Mouse (Mus musculus): ENCODE results near the gene Slc13a2. TPM values are rescaled to one million over a fixed set of nuclear protein-coding genes. Genes with fewer than 3 reads are reported as not detected.

Gene Slc13a2
- polyA plus RNA-seq, 1 experiment: 3.1 TPM

- Histone ChIP-seq H3K4me1 (ENCODE audit: control insufficient read depth, insufficient read depth, low read length) (peaks cover 7% of the 10 kb centered on the region), H3K4me3 (ENCODE audit: control insufficient read depth, low read depth, low read length) (no peak overlapping the region), H3K27me3 (ENCODE audit: control insufficient read depth, insufficient read depth, low read length) (no peaks in the 10 kb centered on the region), H3K36me3 (ENCODE audit: control insufficient read depth, insufficient read depth, low read length) (no peaks in the 10 kb centered on the region), H3K27ac (ENCODE audit: control insufficient read depth, insufficient read depth, low read depth, low read length) (no peak overlapping the region)
- TF ChIP-seq POLR2A (IDR thresholded peaks at IDR 0.05; ENCODE audit: control insufficient read depth, low read depth, low read length) (no peak), CTCF (IDR thresholded peaks at IDR 0.05; ENCODE audit: control insufficient read depth, insufficient read depth, insufficient replicate concordance, low read depth, low read length) (peak; percentile 50; the same call in 1 of the 2 replicates)
Measured at GRCm38 (mm10) chr11:78453675-78454074, 31.7 kb upstream of the Slc13a2 start.

- H3K27me3 ChIP-seq (ENCODE audit: control insufficient read depth, insufficient read depth, low read length): no peaks in the 10 kb centered on the region
- no peak overlapping the region for H3K4me3 ChIP-seq (ENCODE audit: control insufficient read depth, low read depth, low read length)
- TF ChIP-seq CTCF (IDR thresholded peaks at IDR 0.05; ENCODE audit: control insufficient read depth, insufficient read depth, insufficient replicate concordance, low read depth, low read length) (no peak), POLR2A (IDR thresholded peaks at IDR 0.05; ENCODE audit: control insufficient read depth, low read depth, low read length) (no peak)
- no peaks in the 10 kb centered on the region for H3K36me3 ChIP-seq (ENCODE audit: control insufficient read depth, insufficient read depth, low read length)
- H3K4me1 ChIP-seq (ENCODE audit: control insufficient read depth, insufficient read depth, low read length): peaks cover 7% of the 10 kb centered on the region
- H3K27ac ChIP-seq (ENCODE audit: control insufficient read depth, insufficient read depth, low read depth, low read length): no peak overlapping the region
Measured at GRCm38 (mm10) chr11:78450337-78450736, 28.3 kb upstream of the Slc13a2 start.

GRCm38 (mm10) chr11:78448242-78448641, 26.2 kb upstream of the Slc13a2 start:
- Histone ChIP-seq H3K27me3 (ENCODE audit: control insufficient read depth, insufficient read depth, low read length) (no peaks in the 10 kb centered on the region), H3K4me1 (ENCODE audit: control insufficient read depth, insufficient read depth, low read length) (no peaks in the 10 kb centered on the region), H3K4me3 (ENCODE audit: control insufficient read depth, low read depth, low read length) (no peak overlapping the region), H3K36me3 (ENCODE audit: control insufficient read depth, insufficient read depth, low read length) (no peaks in the 10 kb centered on the region), H3K27ac (ENCODE audit: control insufficient read depth, insufficient read depth, low read depth, low read length) (no peak overlapping the region)
- TF ChIP-seq CTCF (IDR thresholded peaks at IDR 0.05; ENCODE audit: control insufficient read depth, insufficient read depth, insufficient replicate concordance, low read depth, low read length): no peak
- TF ChIP-seq POLR2A (IDR thresholded peaks at IDR 0.05; ENCODE audit: control insufficient read depth, low read depth, low read length): no peak

DNA sequence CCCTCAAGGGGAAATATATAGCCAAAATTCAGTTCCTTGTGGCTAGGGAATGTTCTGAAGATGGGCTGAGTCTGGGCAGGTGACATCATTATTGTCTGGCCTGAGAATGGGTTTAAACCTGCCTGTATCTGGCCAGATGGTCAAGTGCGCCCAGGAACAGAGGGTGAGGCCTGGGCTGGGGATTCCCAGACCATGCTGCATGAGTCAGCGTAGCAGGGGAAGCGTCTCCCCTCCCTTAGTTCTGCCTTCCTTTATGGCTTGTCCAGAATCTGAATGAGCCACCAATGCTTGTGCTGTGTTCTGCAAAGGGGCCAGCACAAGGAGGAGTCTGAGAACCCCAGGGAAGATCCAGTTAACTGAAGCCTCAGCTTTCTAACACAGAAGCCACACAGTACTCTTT, 25.2 kb upstream of the Slc13a2 start:
- no peak for TF ChIP-seq CTCF (IDR thresholded peaks at IDR 0.05; ENCODE audit: control insufficient read depth, insufficient read depth, insufficient replicate concordance, low read depth, low read length)
- TF ChIP-seq POLR2A (IDR thresholded peaks at IDR 0.05; ENCODE audit: control insufficient read depth, low read depth, low read length): no peak
- Histone ChIP-seq H3K4me1 (ENCODE audit: control insufficient read depth, insufficient read depth, low read length) (no peaks in the 10 kb centered on the region), H3K27ac (ENCODE audit: control insufficient read depth, insufficient read depth, low read depth, low read length) (no peak overlapping the region), H3K4me3 (ENCODE audit: control insufficient read depth, low read depth, low read length) (no peak overlapping the region), H3K36me3 (ENCODE audit: control insufficient read depth, insufficient read depth, low read length) (no peaks in the 10 kb centered on the region), H3K27me3 (ENCODE audit: control insufficient read depth, insufficient read depth, low read length) (no peaks in the 10 kb centered on the region)

GRCm38 (mm10) chr11:78443115-78443514, 21.1 kb upstream of the Slc13a2 start:
- no peaks in the 10 kb centered on the region for H3K36me3 ChIP-seq (ENCODE audit: control insufficient read depth, insufficient read depth, low read length)
- TF ChIP-seq POLR2A (IDR thresholded peaks at IDR 0.05; ENCODE audit: control insufficient read depth, low read depth, low read length) (no peak), CTCF (IDR thresholded peaks at IDR 0.05; ENCODE audit: control insufficient read depth, insufficient read depth, insufficient replicate concordance, low read depth, low read length) (no peak)
- no peak overlapping the region for H3K4me3 ChIP-seq (ENCODE audit: control insufficient read depth, low read depth, low read length)
- no peak overlapping the region for H3K27ac ChIP-seq (ENCODE audit: control insufficient read depth, insufficient read depth, low read depth, low read length)
- H3K4me1 ChIP-seq (ENCODE audit: control insufficient read depth, insufficient read depth, low read length): no peaks in the 10 kb centered on the region
- H3K27me3 ChIP-seq (ENCODE audit: control insufficient read depth, insufficient read depth, low read length): no peaks in the 10 kb centered on the region

DNA sequence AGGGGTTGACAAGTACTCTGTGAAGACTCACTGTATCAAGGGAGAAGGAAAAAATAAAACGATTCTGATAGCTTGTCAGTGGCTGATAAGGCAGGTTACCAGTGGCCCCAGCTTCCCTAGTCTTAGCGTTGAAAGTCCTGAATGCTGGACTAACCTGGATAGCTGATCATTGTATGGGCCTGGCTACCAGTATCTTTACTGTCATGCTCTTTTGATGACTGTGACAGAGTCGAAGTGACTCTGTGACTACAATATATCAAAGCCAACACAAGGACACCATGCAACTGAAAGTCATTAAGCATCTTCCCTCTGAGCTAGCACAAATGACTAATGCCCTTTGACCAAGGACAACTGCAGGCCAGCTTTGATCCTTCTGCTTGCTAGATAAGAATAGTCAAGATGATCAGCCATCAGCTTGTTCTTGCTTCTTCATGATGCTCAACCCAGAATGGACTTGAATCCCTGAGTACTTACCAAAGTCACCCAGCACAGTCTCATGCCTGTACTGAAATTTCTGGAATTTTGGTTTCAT, 16.4 kb upstream of the Slc13a2 start:
- TF ChIP-seq POLR2A (IDR thresholded peaks at IDR 0.05; ENCODE audit: control insufficient read depth, low read depth, low read length) (no peak), CTCF (IDR thresholded peaks at IDR 0.05; ENCODE audit: control insufficient read depth, insufficient read depth, insufficient replicate concordance, low read depth, low read length) (no peak)
- Histone ChIP-seq H3K27me3 (ENCODE audit: control insufficient read depth, insufficient read depth, low read length) (no peaks in the 10 kb centered on the region), H3K36me3 (ENCODE audit: control insufficient read depth, insufficient read depth, low read length) (no peaks in the 10 kb centered on the region), H3K27ac (ENCODE audit: control insufficient read depth, insufficient read depth, low read depth, low read length) (no peak overlapping the region), H3K4me3 (ENCODE audit: control insufficient read depth, low read depth, low read length) (no peak overlapping the region), H3K4me1 (ENCODE audit: control insufficient read depth, insufficient read depth, low read length) (peaks cover 10% of the 10 kb centered on the region)

- TF ChIP-seq CTCF (IDR thresholded peaks at IDR 0.05; ENCODE audit: control insufficient read depth, insufficient read depth, insufficient replicate concordance, low read depth, low read length): no peak
- TF ChIP-seq POLR2A (IDR thresholded peaks at IDR 0.05; ENCODE audit: control insufficient read depth, low read depth, low read length): no peak
- Histone ChIP-seq H3K36me3 (ENCODE audit: control insufficient read depth, insufficient read depth, low read length) (no peaks in the 10 kb centered on the region), H3K27me3 (ENCODE audit: control insufficient read depth, insufficient read depth, low read length) (no peaks in the 10 kb centered on the region), H3K4me1 (ENCODE audit: control insufficient read depth, insufficient read depth, low read length) (peaks cover 10% of the 10 kb centered on the region), H3K27ac (ENCODE audit: control insufficient read depth, insufficient read depth, low read depth, low read length) (no peak overlapping the region), H3K4me3 (ENCODE audit: control insufficient read depth, low read depth, low read length) (no peak overlapping the region)
Measured at GRCm38 (mm10) chr11:78437182-78437581, 15.2 kb upstream of the Slc13a2 start.

All from testis, adult 2 months (tissue).